Mouse (Mus musculus) stomach, postnatal 0 days (tissue): Measurements from ENCODE around the gene Fhl1. TPM values are rescaled to one million over a fixed set of nuclear protein-coding genes. Genes with fewer than 3 reads are reported as not detected.

ENCODE experiments used
- ATAC-seq: fragments of 200-750 bp; cut with Nextera tagmentation; 2 replicates; pipeline ENCODE4 v1.8.0; 2017; ENCODE audit not compliant: low FRiP score, low TSS enrichment
- DNase-seq: peaks from one replicate; pipeline ENCODE4 v3.0.0-alpha.2; 2016; ENCODE audit warnings: low spot score
- H3K27ac ChIP-seq: fragments of 300-500 bp; sonication (generic); replicated peaks from 2 replicates; pipeline ENCODE4 v1.5.1; 2014; ENCODE audit warnings: mild to moderate bottlenecking, control low read depth
- H3K27me3 ChIP-seq: fragments of 300-500 bp; sonication (generic); 2 replicates; pipeline ENCODE4 v1.6.1; 2014; ENCODE audit warnings: low read length; ENCODE audit not compliant: control insufficient read depth, insufficient read depth
- H3K36me3 ChIP-seq: fragments of 300-500 bp; sonication (generic); 2 replicates; pipeline ENCODE4 v1.6.1; 2014; ENCODE audit warnings: low read length, mixed read lengths; ENCODE audit not compliant: control insufficient read depth, insufficient read depth
- H3K4me1 ChIP-seq: fragments of 300-500 bp; sonication (generic); replicated peaks from 2 replicates; pipeline ENCODE4 v1.6.1; 2014; ENCODE audit warnings: antibody characterized with exemption; ENCODE audit not compliant: control insufficient read depth, insufficient read depth
- H3K4me2 ChIP-seq: fragments of 300-500 bp; sonication (generic); replicated peaks from 2 replicates; pipeline ENCODE4 v1.6.1; 2014; ENCODE audit warnings: low read depth, mild to moderate bottlenecking, control low read depth, moderate library complexity
- H3K4me3 ChIP-seq: fragments of 300-500 bp; sonication (generic); 2 replicates; pipeline ENCODE4 v1.5.1; 2014; ENCODE audit warnings: low read depth, low read length, control low read depth
- H3K9ac ChIP-seq: fragments of 300-500 bp; sonication (generic); 2 replicates; pipeline ENCODE4 v1.6.1; 2014; ENCODE audit warnings: mild to moderate bottlenecking, low read length, control low read depth, mixed read lengths
- H3K9me3 ChIP-seq: fragments of 300-500 bp; sonication (generic); 2 replicates; pipeline ENCODE4 v1.6.1; 2016; ENCODE audit warnings: low read length; ENCODE audit not compliant: control insufficient read depth
- CTCF ChIP-seq: IDR thresholded peaks from 2 replicates; pipeline ENCODE4 v1.5.1; 2016; ENCODE audit warnings: antibody characterized with exemption, low read depth, mild to moderate bottlenecking, moderate library complexity
- EP300 ChIP-seq: optimal IDR thresholded peaks from 2 replicates; pipeline ENCODE3; 2016; ENCODE audit warnings: antibody characterized with exemption
- WGBS: fragments of 180-500 bp; shearing (Covaris S2); extraction: QIAGEN DNeasy Blood & Tissue Kit; methylation state at CpG from one replicate; pipeline ENCODE4 v1.1.7; 2014; 5-methylcytosine and 5-hydroxymethylcytosine counted together
- polyA plus RNA-seq: library from polyadenylated mRNA; unstranded; fragments of >200 nt; fragmentation: Nextera tagmentation; extraction: Ambion mirVana; gene quantifications from 2 replicates; pipeline ENCODE4 v1.2.1, GENCODE M21; 2015

Fhl1 gene
- polyA plus RNA-seq, 1 experiment from 2014 or later, result 394 TPM

- Histone ChIP-seq H3K4me1 (no peaks in the 10 kb centered on the region), H3K27me3 (no peaks in the 10 kb centered on the region), H3K9me3 (no peaks in the 10 kb centered on the region), H3K27ac (no peak overlapping the region), H3K9ac (no peak overlapping the region), H3K36me3 (no peaks in the 10 kb centered on the region), H3K4me3 (no peak overlapping the region), H3K4me2 (no peak overlapping the region)
- TF ChIP-seq EP300 (no peak), CTCF (no peak)
- ATAC-seq (no peak), DNase-seq (no peak)
- 89% methylated on average over 1 of the region's 1 CpGs for WGBS
These were observed 4.6 kb downstream of the Fhl1 start for GRCm38 (mm10) chrX:56736226-56736625.

- ATAC-seq (no peak), DNase-seq (no peak)
- Histone ChIP-seq H3K4me2 (no peak overlapping the region), H3K9me3 (no peaks in the 10 kb centered on the region), H3K4me3 (no peak overlapping the region), H3K36me3 (no peaks in the 10 kb centered on the region), H3K9ac (no peak overlapping the region), H3K27me3 (no peaks in the 10 kb centered on the region), H3K4me1 (no peaks in the 10 kb centered on the region), H3K27ac (no peak overlapping the region)
- 58% methylated on average over 5 of the region's 5 CpGs for WGBS
- no peak for TF ChIP-seq CTCF
- no peak for TF ChIP-seq EP300
These were observed 6.4 kb downstream of the Fhl1 start for GRCm38 (mm10) chrX:56737848-56738554.

GRCm38 (mm10) chrX:56741428-56741827 is 9.8 kb downstream of the Fhl1 start:
- Histone ChIP-seq H3K36me3 (no peaks in the 10 kb centered on the region), H3K9me3 (no peaks in the 10 kb centered on the region), H3K9ac (no peak overlapping the region), H3K27ac (no peak overlapping the region), H3K4me2 (no peak overlapping the region), H3K4me3 (no peak overlapping the region), H3K27me3 (no peaks in the 10 kb centered on the region), H3K4me1 (no peaks in the 10 kb centered on the region)
- WGBS, result 60% methylated on average over 3 of the region's 3 CpGs
- ATAC-seq, result no peak
- DNase-seq, result no peak
- no peak for TF ChIP-seq EP300
- TF ChIP-seq CTCF, result no peak

- Histone ChIP-seq H3K27ac (no peak overlapping the region), H3K27me3 (no peaks in the 10 kb centered on the region), H3K4me3 (no peak overlapping the region), H3K9me3 (no peaks in the 10 kb centered on the region), H3K36me3 (no peaks in the 10 kb centered on the region), H3K4me2 (no peak overlapping the region), H3K4me1 (no peaks in the 10 kb centered on the region), H3K9ac (no peak overlapping the region)
- TF ChIP-seq EP300 (no peak), CTCF (peak; percentile 60)
- no peak for ATAC-seq
- no peak for DNase-seq
- WGBS, result 54% methylated on average over 4 of the region's 4 CpGs
These were observed 19.9 kb downstream of the Fhl1 start for GRCm38 (mm10) chrX:56751536-56751935.

GRCm38 (mm10) chrX:56752144-56752543 is 20.6 kb downstream of the Fhl1 start:
- peak; percentile 86 for ATAC-seq
- no peak for TF ChIP-seq EP300
- no peak for TF ChIP-seq CTCF
- Histone ChIP-seq H3K27me3 (no peaks in the 10 kb centered on the region), H3K27ac (no peak overlapping the region), H3K4me2 (no peak overlapping the region), H3K9ac (no peak overlapping the region), H3K4me3 (no peak overlapping the region), H3K9me3 (no peaks in the 10 kb centered on the region), H3K36me3 (no peaks in the 10 kb centered on the region), H3K4me1 (no peaks in the 10 kb centered on the region)
- WGBS, result 41% methylated on average over 6 of the region's 6 CpGs
- peak; percentile 61 for DNase-seq

GRCm38 (mm10) chrX:56753317-56754289 is 22.0 kb downstream of the Fhl1 start:
- H3K4me2 ChIP-seq, result no peak overlapping the region
- ATAC-seq, result no peak
- H3K36me3 ChIP-seq, result no peaks in the 10 kb centered on the region
- TF ChIP-seq CTCF (peak; percentile 32), EP300 (no peak)
- no peaks in the 10 kb centered on the region for H3K4me1 ChIP-seq
- DNase-seq, result no peak
- 0 out of 2 replicates have a peak overlapping the region, but pooled peaks have one; percentile 4 for H3K27ac ChIP-seq
- WGBS, result 63% methylated on average over 8 of the region's 8 CpGs
- H3K9ac ChIP-seq, result no peak overlapping the region
- H3K4me3 ChIP-seq, result no peak overlapping the region
- H3K9me3 ChIP-seq, result no peaks in the 10 kb centered on the region
- H3K27me3 ChIP-seq, result no peaks in the 10 kb centered on the region
